Mouse (Mus musculus) lung, postnatal 0 days (tissue): Measurements from ENCODE around the gene Nrcam.

Source experiments
- CTCF ChIP-seq: IDR thresholded peaks from 2 replicates; pipeline ENCODE4 v1.5.1; 2016; ENCODE audit warnings: antibody characterized with exemption, mild to moderate bottlenecking
- EP300 ChIP-seq: IDR thresholded peaks from 2 replicates; pipeline ENCODE4 v1.6.1; 2016; ENCODE audit warnings: antibody characterized with exemption, mild to moderate bottlenecking, control low read depth

GRCm38 (mm10) chr12:44453791-44454190 lies 125.1 kb downstream of the Nrcam start:
- TF ChIP-seq EP300 (no peak), CTCF (no peak)
